Mouse (Mus musculus) stomach, postnatal 0 days (tissue): ENCODE measurements at regions not wholly inside any gene's neighbourhood (a gene's known extent, or its start where the extent isn't known, plus 50 kb on each side); places are given as distances from the start of the nearest gene placed in this dataset.

Experiments
- ATAC-seq: fragments of 200-750 bp; cut with Nextera tagmentation; 2 replicates; pipeline ENCODE4 v1.8.0; 2017; ENCODE audit not compliant: low FRiP score, low TSS enrichment
- DNase-seq: peaks from one replicate; pipeline ENCODE4 v3.0.0-alpha.2; 2016; ENCODE audit warnings: low spot score
- H3K27ac ChIP-seq: fragments of 300-500 bp; sonication (generic); replicated peaks from 2 replicates; pipeline ENCODE4 v1.5.1; 2014; ENCODE audit warnings: mild to moderate bottlenecking, control low read depth
- H3K27me3 ChIP-seq: fragments of 300-500 bp; sonication (generic); 2 replicates; pipeline ENCODE4 v1.6.1; 2014; ENCODE audit warnings: low read length; ENCODE audit not compliant: control insufficient read depth, insufficient read depth
- H3K36me3 ChIP-seq: fragments of 300-500 bp; sonication (generic); 2 replicates; pipeline ENCODE4 v1.6.1; 2014; ENCODE audit warnings: low read length, mixed read lengths; ENCODE audit not compliant: control insufficient read depth, insufficient read depth
- H3K4me1 ChIP-seq: fragments of 300-500 bp; sonication (generic); replicated peaks from 2 replicates; pipeline ENCODE4 v1.6.1; 2014; ENCODE audit warnings: antibody characterized with exemption; ENCODE audit not compliant: control insufficient read depth, insufficient read depth
- H3K4me2 ChIP-seq: fragments of 300-500 bp; sonication (generic); replicated peaks from 2 replicates; pipeline ENCODE4 v1.6.1; 2014; ENCODE audit warnings: low read depth, mild to moderate bottlenecking, control low read depth, moderate library complexity
- H3K4me3 ChIP-seq: fragments of 300-500 bp; sonication (generic); 2 replicates; pipeline ENCODE4 v1.5.1; 2014; ENCODE audit warnings: low read depth, low read length, control low read depth
- H3K9ac ChIP-seq: fragments of 300-500 bp; sonication (generic); 2 replicates; pipeline ENCODE4 v1.6.1; 2014; ENCODE audit warnings: mild to moderate bottlenecking, low read length, control low read depth, mixed read lengths
- H3K9me3 ChIP-seq: fragments of 300-500 bp; sonication (generic); 2 replicates; pipeline ENCODE4 v1.6.1; 2016; ENCODE audit warnings: low read length; ENCODE audit not compliant: control insufficient read depth
- CTCF ChIP-seq: IDR thresholded peaks from 2 replicates; pipeline ENCODE4 v1.5.1; 2016; ENCODE audit warnings: antibody characterized with exemption, low read depth, mild to moderate bottlenecking, moderate library complexity
- EP300 ChIP-seq: optimal IDR thresholded peaks from 2 replicates; pipeline ENCODE3; 2016; ENCODE audit warnings: antibody characterized with exemption
- WGBS: fragments of 180-500 bp; shearing (Covaris S2); extraction: QIAGEN DNeasy Blood & Tissue Kit; methylation state at CpG from one replicate; pipeline ENCODE4 v1.1.7; 2014; 5-methylcytosine and 5-hydroxymethylcytosine counted together

DNA sequence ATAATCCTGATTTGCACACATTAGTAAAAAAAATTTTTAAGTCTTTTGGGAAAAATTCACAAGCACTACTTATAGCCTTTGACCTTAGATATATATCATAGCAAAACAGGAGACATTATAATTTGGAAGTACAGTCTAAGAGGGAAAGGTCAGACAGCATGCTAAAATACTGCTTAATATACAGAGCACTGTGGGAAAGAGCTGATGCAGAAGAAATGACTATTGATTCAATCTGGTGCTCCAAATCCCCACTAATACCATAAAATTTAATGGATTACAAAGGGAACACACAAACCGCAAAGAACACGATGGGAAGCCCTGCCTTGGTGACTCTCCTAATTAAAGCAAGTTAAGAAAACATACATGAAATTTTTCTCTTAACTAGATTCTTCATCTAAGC, 126.3 kb downstream of the S1pr1 start:
- Histone ChIP-seq H3K9me3 (no peaks in the 10 kb centered on the region), H3K4me1 (no peaks in the 10 kb centered on the region), H3K4me3 (no peak overlapping the region), H3K36me3 (no peaks in the 10 kb centered on the region), H3K4me2 (no peak overlapping the region), H3K27me3 (no peaks in the 10 kb centered on the region), H3K9ac (no peak overlapping the region), H3K27ac (no peak overlapping the region)
- ATAC-seq (no peak), DNase-seq (no peak)
- no peak for TF ChIP-seq EP300
- TF ChIP-seq CTCF = no peak
- 74% methylated on average over 2 of the region's 2 CpGs for WGBS

DNA sequence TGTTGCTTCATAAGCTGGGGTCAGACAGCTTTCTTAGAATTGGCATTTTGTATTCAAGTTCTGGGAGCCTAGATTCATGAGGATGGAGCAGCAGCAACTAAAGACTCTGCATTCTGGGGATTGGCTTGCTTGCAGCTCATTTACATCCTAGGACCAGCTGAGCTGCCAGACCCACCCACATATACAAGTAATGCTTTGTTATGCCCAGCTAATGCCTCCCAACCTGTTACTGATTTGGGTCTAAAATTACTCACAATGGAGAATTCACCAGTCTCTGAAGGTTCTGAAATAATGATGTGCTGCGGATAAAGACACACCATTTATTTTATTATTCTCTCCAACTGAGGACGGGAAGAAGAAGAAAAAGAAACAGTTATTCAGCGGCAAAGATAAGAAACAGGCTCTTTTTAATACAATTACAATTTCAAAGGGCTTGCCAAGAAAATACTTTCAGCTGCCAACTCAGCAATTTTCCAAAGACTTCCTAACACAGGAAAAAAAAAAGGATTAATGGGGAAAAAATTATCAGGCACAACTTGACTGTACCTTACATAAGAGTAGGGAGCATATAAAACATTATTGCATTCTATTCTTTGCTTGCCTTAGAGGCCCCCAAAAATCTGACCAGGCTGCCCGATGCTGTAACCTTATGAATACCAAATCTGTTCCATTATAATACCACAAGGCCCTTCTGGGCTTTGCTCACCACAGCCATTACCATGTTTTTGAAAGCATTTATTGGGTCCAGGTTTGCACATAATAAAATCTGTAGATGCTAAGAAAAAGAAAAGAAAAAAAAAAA, 134.5 kb downstream of the S1pr1 start:
- Histone ChIP-seq H3K9ac (no peak overlapping the region), H3K4me1 (no peaks in the 10 kb centered on the region), H3K36me3 (no peaks in the 10 kb centered on the region), H3K27ac (no peak overlapping the region), H3K27me3 (no peaks in the 10 kb centered on the region), H3K4me2 (no peak overlapping the region), H3K4me3 (no peak overlapping the region), H3K9me3 (no peaks in the 10 kb centered on the region)
- WGBS = 61% methylated on average over 4 of the region's 4 CpGs
- no peak for DNase-seq
- TF ChIP-seq CTCF (no peak), EP300 (no peak)
- no peak for ATAC-seq

DNA sequence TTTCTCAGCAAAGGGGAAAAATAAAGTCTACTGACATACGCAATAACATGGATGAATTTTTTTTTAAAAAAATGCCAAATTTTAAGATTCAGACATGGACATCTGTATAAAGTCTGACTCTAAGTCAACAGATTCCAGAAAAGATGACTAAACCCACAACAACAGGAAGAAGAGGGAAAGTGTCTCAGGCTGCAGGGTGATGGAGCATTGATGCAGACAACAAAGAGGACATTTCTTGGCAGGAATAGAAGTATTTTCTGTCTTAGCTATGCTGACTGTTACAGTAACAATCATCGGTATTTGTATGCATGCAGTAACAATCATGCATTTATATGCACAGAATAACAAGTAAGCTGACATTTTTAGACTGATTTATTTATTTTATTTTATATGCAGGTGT, 139.5 kb downstream of the S1pr1 start:
- no peaks in the 10 kb centered on the region for H3K4me1 ChIP-seq
- H3K9ac ChIP-seq = no peak overlapping the region
- WGBS = 86% methylated on average over 2 of the region's 2 CpGs
- H3K27me3 ChIP-seq = no peaks in the 10 kb centered on the region
- DNase-seq = no peak
- no peak overlapping the region for H3K4me3 ChIP-seq
- H3K4me2 ChIP-seq = no peak overlapping the region
- no peak for ATAC-seq
- no peaks in the 10 kb centered on the region for H3K36me3 ChIP-seq
- no peaks in the 10 kb centered on the region for H3K9me3 ChIP-seq
- no peak for TF ChIP-seq EP300
- no peak for TF ChIP-seq CTCF
- H3K27ac ChIP-seq = no peak overlapping the region

DNA sequence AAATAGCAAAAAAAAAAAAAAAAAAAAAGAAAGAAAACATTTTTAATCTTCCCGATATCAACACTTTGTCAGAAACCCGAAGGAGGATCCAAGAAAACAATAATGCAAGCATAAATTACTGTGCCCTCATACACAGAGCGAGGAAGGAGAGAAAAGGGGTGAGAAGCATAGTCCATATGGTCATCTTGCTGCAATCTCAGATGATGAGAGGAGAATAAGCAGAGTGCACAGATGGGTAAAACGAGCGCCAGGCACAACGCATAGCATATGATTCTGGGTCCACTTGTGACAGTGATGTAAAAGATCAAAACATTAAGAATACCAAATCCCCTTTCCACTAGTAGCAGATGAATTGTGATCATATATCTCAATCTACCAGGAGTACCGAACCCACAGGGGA, 152.1 kb downstream of the S1pr1 start:
- H3K27me3 ChIP-seq = no peaks in the 10 kb centered on the region
- H3K4me3 ChIP-seq = no peak overlapping the region
- ATAC-seq = no peak
- H3K9me3 ChIP-seq = no peaks in the 10 kb centered on the region
- TF ChIP-seq EP300 (no peak), CTCF (no peak)
- no peak overlapping the region for H3K9ac ChIP-seq
- WGBS = 84% methylated on average over 7 of the region's 7 CpGs
- H3K4me1 ChIP-seq = no peaks in the 10 kb centered on the region
- H3K4me2 ChIP-seq = no peak overlapping the region
- H3K27ac ChIP-seq = no peak overlapping the region
- no peaks in the 10 kb centered on the region for H3K36me3 ChIP-seq
- no peak for DNase-seq

DNA sequence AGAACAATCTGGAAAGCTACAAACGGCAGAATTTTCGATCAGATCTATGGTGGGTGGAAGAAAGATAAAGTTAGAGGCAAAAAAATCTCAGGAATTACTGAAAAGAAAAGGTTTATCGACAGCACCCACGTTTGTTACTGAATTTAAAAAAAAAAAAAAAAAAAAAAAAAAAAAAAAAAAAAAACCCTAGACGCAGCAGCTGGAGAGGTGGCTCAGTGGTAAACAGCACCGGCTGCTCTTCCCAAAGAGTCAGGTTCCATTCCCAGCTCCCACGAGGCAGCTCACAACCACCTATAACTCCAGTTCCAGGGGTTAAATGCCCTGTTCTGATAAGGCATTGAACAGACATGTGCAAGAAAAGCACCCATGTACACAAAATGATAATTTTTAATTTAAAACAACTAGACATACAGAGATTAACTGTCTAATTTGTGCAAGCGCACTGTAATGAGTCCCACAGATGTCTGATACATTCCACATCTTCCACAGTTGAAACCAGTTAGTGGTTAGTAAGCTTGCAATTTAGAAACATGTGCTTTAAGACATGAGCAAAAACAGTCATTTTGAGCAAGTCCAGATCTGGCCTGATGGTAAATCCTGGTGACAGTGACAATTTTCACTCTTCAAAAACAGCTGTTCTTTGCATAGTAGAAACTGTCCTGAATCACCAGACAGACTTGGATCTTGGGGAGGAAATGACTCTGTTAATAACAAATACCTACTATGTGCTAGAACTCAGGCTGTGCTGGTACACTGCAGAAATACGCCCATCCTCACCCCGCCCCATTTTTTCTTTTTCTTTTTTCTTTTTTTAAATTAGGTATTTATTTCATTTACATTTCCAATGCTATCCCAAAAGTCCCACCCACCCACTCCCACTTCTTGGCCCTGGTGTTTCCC, 159.8 kb downstream of the S1pr1 start:
- 71% methylated on average over 10 of the region's 10 CpGs for WGBS
- H3K36me3 ChIP-seq = no peaks in the 10 kb centered on the region
- no peak for ATAC-seq
- no peaks in the 10 kb centered on the region for H3K4me1 ChIP-seq
- no peak for DNase-seq
- no peak for TF ChIP-seq CTCF
- TF ChIP-seq EP300 = no peak
- H3K9me3 ChIP-seq = no peaks in the 10 kb centered on the region
- no peak overlapping the region for H3K27ac ChIP-seq
- no peak overlapping the region for H3K9ac ChIP-seq
- H3K4me2 ChIP-seq = no peak overlapping the region
- H3K27me3 ChIP-seq = no peaks in the 10 kb centered on the region
- no peak overlapping the region for H3K4me3 ChIP-seq

DNA sequence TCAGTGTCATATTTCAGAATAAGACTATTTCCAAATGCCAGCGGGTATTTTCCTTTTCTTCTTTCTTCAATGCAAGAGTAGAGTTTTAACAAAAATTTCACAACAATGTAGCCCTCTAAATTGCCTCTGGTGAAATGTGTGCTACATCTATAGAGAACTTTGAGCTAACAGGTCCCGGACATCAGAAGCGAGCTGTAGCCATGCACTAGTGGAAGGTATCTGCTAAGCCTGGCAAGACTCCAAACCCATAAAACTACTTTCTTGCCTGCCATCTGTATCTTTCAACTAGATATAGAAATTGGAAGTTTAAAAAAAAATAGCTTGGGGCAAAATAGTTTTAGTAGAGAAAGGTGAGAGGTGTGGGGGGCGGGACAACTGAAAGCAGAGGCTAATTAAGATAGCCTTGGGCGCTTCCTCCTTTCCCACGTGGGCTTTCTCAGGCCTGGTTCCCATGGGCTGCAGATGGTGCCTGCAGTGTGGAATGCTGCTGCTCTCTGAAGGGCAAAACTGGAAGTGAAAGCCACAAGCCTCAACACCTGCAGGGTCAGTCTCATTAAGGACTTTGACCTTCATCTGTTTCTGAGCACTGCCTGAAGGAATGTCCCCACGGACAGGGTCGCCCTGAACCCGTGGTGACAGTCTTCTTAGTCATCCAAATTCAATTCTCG, 160.9 kb downstream of the S1pr1 start:
- H3K36me3 ChIP-seq = no peaks in the 10 kb centered on the region
- DNase-seq (no peak), ATAC-seq (no peak)
- no peaks in the 10 kb centered on the region for H3K4me1 ChIP-seq
- H3K27ac ChIP-seq = no peak overlapping the region
- H3K4me3 ChIP-seq = no peak overlapping the region
- H3K4me2 ChIP-seq = no peak overlapping the region
- no peak overlapping the region for H3K9ac ChIP-seq
- H3K9me3 ChIP-seq = no peaks in the 10 kb centered on the region
- H3K27me3 ChIP-seq = no peaks in the 10 kb centered on the region
- whole genome bisulfite sequencing = 60% methylated on average over 10 of the region's 10 CpGs
- TF ChIP-seq CTCF (peak; percentile 27), EP300 (no peak)
